Mouse (Mus musculus): ENCODE measurements around the gene Gp6. TPM values are rescaled to one million over a fixed set of nuclear protein-coding genes. Genes with fewer than 3 reads are reported as not detected.

The Gp6 gene
- 0.15 to 0.42 TPM (median 0.16 TPM) in 3 of 4 replicates, not detected in the other for total RNA-seq (2023; ENCODE audit: inconsistent age)

GRCm38 (mm10) chr7:4397730-4398129 lies at the start of gene Gp6:
Gene Gp6, minus strand, starts transcription at chr7:4397744.

GRCm38 (mm10) chr7:4445216-4445791 lies 47.8 kb upstream of the Gp6 start, which contains the start of gene Rdh13:
Gene Rdh13, minus strand, starts transcription at chr7:4445649.

DNA sequence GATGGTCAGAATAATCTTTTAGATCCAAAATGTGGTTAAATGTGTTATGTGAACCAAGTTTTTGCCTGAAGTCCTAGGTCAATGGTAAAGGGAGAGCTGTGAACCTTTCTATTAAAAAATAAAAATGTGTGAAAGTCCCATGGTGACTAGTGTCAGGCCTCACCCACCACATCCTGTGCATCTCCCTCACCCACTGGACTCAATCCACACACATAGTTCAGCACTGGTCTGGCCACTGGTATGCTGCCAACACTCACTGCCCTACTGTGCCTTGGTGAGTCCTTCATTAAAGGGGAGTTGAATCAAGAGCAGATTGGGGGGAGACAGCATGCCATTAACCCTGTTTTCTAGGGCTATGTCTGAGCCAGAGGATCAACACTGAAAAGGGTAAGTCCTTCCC lies 60.0 kb downstream of the Gp6 start, which contains the start of gene Ncr1:
Gene Ncr1, plus strand, starts transcription at position 216 of the 400 bp plus-strand sequence.

Other genes starting within 250 kb of the Gp6 start
- gene Leng9, start 247.4 kb downstream of the Gp6 start, total RNA-seq (2023; ENCODE audit: inconsistent age): 30.9 to 34.8 TPM (median 34.3 TPM) in 4 replicates
- gene Cdc42ep5, start 232.9 kb downstream of the Gp6 start, total RNA-seq (2023; ENCODE audit: inconsistent age): not detected in 4 replicates
- gene Lilra5, start 160.0 kb downstream of the Gp6 start, total RNA-seq (2023; ENCODE audit: inconsistent age): 0.24 TPM in 1 of 4 replicates, not detected in the others
- 0.48 to 1.2 TPM (median 1.0 TPM) in 4 replicates for gene Ncr1, start 60.0 kb downstream of the Gp6 start, total RNA-seq (2023; ENCODE audit: inconsistent age)
- 8.4 to 10.3 TPM (median 9.5 TPM) in 4 replicates for gene Rdh13, start 47.9 kb upstream of the Gp6 start, total RNA-seq (2023; ENCODE audit: inconsistent age)
- 13.9 to 50.5 TPM (median 45.9 TPM) in 4 replicates for gene Eps8l1, start 62.9 kb upstream of the Gp6 start, total RNA-seq (2023; ENCODE audit: inconsistent age)
- 230 to 259 TPM (median 247 TPM) in 4 replicates for gene Ppp1r12c, start 103.9 kb upstream of the Gp6 start, total RNA-seq (2023; ENCODE audit: inconsistent age)
- gene Tnnt1, start 118.6 kb upstream of the Gp6 start, total RNA-seq (2023; ENCODE audit: inconsistent age): 0.61 to 2.7 TPM in 2 of 4 replicates, not detected in the others
- gene Tnni3, start 126.5 kb upstream of the Gp6 start, total RNA-seq (2023; ENCODE audit: inconsistent age): 1.2 to 1.9 TPM in 2 of 4 replicates, not detected in the others
- gene Dnaaf3, start 134.7 kb upstream of the Gp6 start, total RNA-seq (2023; ENCODE audit: inconsistent age): 0.22 to 0.69 TPM (median 0.39 TPM) in 3 of 4 replicates, not detected in the other
- not detected in 4 replicates for gene Syt5, start 149.8 kb upstream of the Gp6 start, total RNA-seq (2023; ENCODE audit: inconsistent age)
- gene Ptprh, start 206.3 kb upstream of the Gp6 start, total RNA-seq (2023; ENCODE audit: inconsistent age): 1.4 TPM in 1 of 4 replicates, not detected in the others
- 46.4 to 54.9 TPM (median 50.2 TPM) in 4 replicates for gene Tmem86b, start 233.7 kb upstream of the Gp6 start, total RNA-seq (2023; ENCODE audit: inconsistent age)

All from B cell, adult (primary cell).